Mouse (Mus musculus) heart, embryonic 15.5 days (tissue): ENCODE results near the gene Unc93a2. TPM values are rescaled to one million over a fixed set of nuclear protein-coding genes. Genes with fewer than 3 reads are reported as not detected.
"Not testable (repeated sequence)": the region's sequence is repeated elsewhere in the genome, so short reads cannot be mapped to it uniquely, and the experiment has no call there.

Experiments
- ATAC-seq: fragments of 200-750 bp; cut with Nextera tagmentation; replicated peaks from 2 replicates; pipeline ENCODE4 v1.8.0; 2017; ENCODE audit warnings: low read depth, moderate TSS enrichment; ENCODE audit not compliant: insufficient number of reproducible peaks, insufficient read depth, low FRiP score
- H3K27ac ChIP-seq: fragments of 300-500 bp; sonication (generic); 2 replicates; pipeline ENCODE4 v1.5.1; 2015; ENCODE audit warnings: mild to moderate bottlenecking, inconsistent platforms
- H3K27me3 ChIP-seq: fragments of 300-500 bp; sonication (generic); 2 replicates; pipeline ENCODE4 v1.6.1; 2015; ENCODE audit warnings: inconsistent platforms
- H3K36me3 ChIP-seq: fragments of 300-500 bp; sonication (generic); 2 replicates; pipeline ENCODE4 v1.6.1; 2015; ENCODE audit warnings: mild to moderate bottlenecking, inconsistent platforms
- H3K4me1 ChIP-seq: fragments of 300-500 bp; sonication (generic); replicated peaks from 2 replicates; pipeline ENCODE4 v1.6.1; 2015; ENCODE audit warnings: inconsistent platforms
- H3K4me2 ChIP-seq: fragments of 300-500 bp; sonication (generic); 2 replicates; pipeline ENCODE4 v1.6.1; 2015; ENCODE audit warnings: inconsistent platforms, mild to moderate bottlenecking, moderate library complexity
- H3K4me3 ChIP-seq: fragments of 300-500 bp; sonication (generic); 2 replicates; pipeline ENCODE4 v1.5.1; 2015; ENCODE audit warnings: mild to moderate bottlenecking, inconsistent platforms
- H3K9ac ChIP-seq: fragments of 300-500 bp; sonication (generic); 2 replicates; pipeline ENCODE4 v1.6.1; 2015; ENCODE audit warnings: mild to moderate bottlenecking, inconsistent platforms
- H3K9me3 ChIP-seq: fragments of 300-500 bp; sonication (generic); replicated peaks from 2 replicates; pipeline ENCODE4 v1.6.1; 2016; ENCODE audit warnings: inconsistent platforms
- WGBS: fragments of 180-500 bp; shearing (Covaris S2); methylation state at CpG from one replicate; pipeline ENCODE4 v1.1.7; 2015; ENCODE audit warnings: mixed read lengths; 5-methylcytosine and 5-hydroxymethylcytosine counted together
- polyA plus RNA-seq: library from polyadenylated mRNA; unstranded; fragments of >200 nt; fragmentation: Nextera tagmentation; extraction: Ambion mirVana; gene quantifications from 2 replicates; pipeline ENCODE4 v1.2.1, GENCODE M21; 2015

The Unc93a2 gene
- polyA plus RNA-seq, 1 experiment from 2014 or later = not detected

- not testable (repeated sequence) for H3K9ac ChIP-seq, H3K27ac ChIP-seq, H3K27me3 ChIP-seq, H3K4me3 ChIP-seq, ATAC-seq, H3K4me1 ChIP-seq, H3K36me3 ChIP-seq, H3K4me2 ChIP-seq, H3K9me3 ChIP-seq
- 49% methylated on average over 5 of the region's 7 CpGs for WGBS
These were observed 18.4 kb downstream of the Unc93a2 start for GRCm38 (mm10) chr17:7366676-7367374.

GRCm38 (mm10) chr17:7366265-7366664, 19.0 kb downstream of the Unc93a2 start:
- not testable (repeated sequence) for H3K27me3 ChIP-seq, H3K4me1 ChIP-seq, H3K4me2 ChIP-seq, H3K27ac ChIP-seq, H3K4me3 ChIP-seq, H3K36me3 ChIP-seq, ATAC-seq, H3K9ac ChIP-seq, H3K9me3 ChIP-seq
- WGBS = no CpG with 5 or more reads among the region's 1 CpGs

- not testable (repeated sequence) for H3K4me2 ChIP-seq, H3K9ac ChIP-seq, ATAC-seq, H3K4me1 ChIP-seq, H3K27me3 ChIP-seq, H3K36me3 ChIP-seq, H3K4me3 ChIP-seq, H3K9me3 ChIP-seq, H3K27ac ChIP-seq
- WGBS = 92% methylated on average over 1 of the region's 3 CpGs
These were observed 19.6 kb downstream of the Unc93a2 start for GRCm38 (mm10) chr17:7365615-7366014.

GRCm38 (mm10) chr17:7360749-7361465, 24.4 kb downstream of the Unc93a2 start:
- peak; percentile 51 for ATAC-seq
- H3K9ac ChIP-seq, H3K4me3 ChIP-seq, H3K4me2 ChIP-seq, H3K9me3 ChIP-seq, H3K27ac ChIP-seq, H3K4me1 ChIP-seq, H3K36me3 ChIP-seq, H3K27me3 ChIP-seq: not testable (repeated sequence)
- 68% methylated on average over 9 of the region's 9 CpGs for WGBS

GRCm38 (mm10) chr17:7359806-7360205, 25.5 kb downstream of the Unc93a2 start:
- not testable (repeated sequence) for H3K27me3 ChIP-seq, H3K9ac ChIP-seq, H3K9me3 ChIP-seq, H3K27ac ChIP-seq, H3K4me2 ChIP-seq, H3K4me3 ChIP-seq, H3K36me3 ChIP-seq, ATAC-seq, H3K4me1 ChIP-seq
- WGBS = 83% methylated on average over 4 of the region's 4 CpGs

GRCm38 (mm10) chr17:7352596-7352995, 32.7 kb downstream of the Unc93a2 start, which contains the start of gene Ttll2:
TSS of gene Ttll2 (minus strand) at chr17:7352696.
- H3K27ac ChIP-seq, ATAC-seq, H3K4me3 ChIP-seq, H3K36me3 ChIP-seq, H3K27me3 ChIP-seq, H3K4me1 ChIP-seq, H3K9me3 ChIP-seq, H3K9ac ChIP-seq, H3K4me2 ChIP-seq: not testable (repeated sequence)
- 84% methylated on average over 1 of the region's 1 CpGs for WGBS

- not testable (repeated sequence) for H3K9ac ChIP-seq, H3K36me3 ChIP-seq, H3K4me1 ChIP-seq, H3K4me3 ChIP-seq, H3K9me3 ChIP-seq, ATAC-seq, H3K4me2 ChIP-seq, H3K27ac ChIP-seq, H3K27me3 ChIP-seq
- WGBS = 66% methylated on average over 2 of the region's 3 CpGs
These were observed 36.5 kb downstream of the Unc93a2 start for GRCm38 (mm10) chr17:7348765-7349164.

- not testable (repeated sequence) for H3K4me2 ChIP-seq, H3K36me3 ChIP-seq, H3K27ac ChIP-seq, H3K27me3 ChIP-seq, H3K4me3 ChIP-seq, H3K4me1 ChIP-seq, H3K9ac ChIP-seq, H3K9me3 ChIP-seq
- 42% methylated on average over 9 of the region's 9 CpGs for WGBS
- ATAC-seq = peak; percentile 32; the same call in 1 of the 2 replicates
These were observed 47.9 kb downstream of the Unc93a2 start for GRCm38 (mm10) chr17:7337381-7337780.

GRCm38 (mm10) chr17:7332745-7333144, 52.5 kb downstream of the Unc93a2 start:
- H3K4me2 ChIP-seq, H3K27me3 ChIP-seq, H3K36me3 ChIP-seq, ATAC-seq, H3K9me3 ChIP-seq, H3K27ac ChIP-seq, H3K4me3 ChIP-seq, H3K9ac ChIP-seq, H3K4me1 ChIP-seq: not testable (repeated sequence)
- 56% methylated on average over 3 of the region's 5 CpGs for WGBS

GRCm38 (mm10) chr17:7326415-7326814, 58.8 kb downstream of the Unc93a2 start:
- H3K36me3 ChIP-seq, H3K27ac ChIP-seq, ATAC-seq, H3K9ac ChIP-seq, H3K4me3 ChIP-seq, H3K4me2 ChIP-seq, H3K4me1 ChIP-seq, H3K27me3 ChIP-seq, H3K9me3 ChIP-seq: not testable (repeated sequence)
- WGBS = 28% methylated on average over 7 of the region's 8 CpGs

GRCm38 (mm10) chr17:7324346-7324745, 60.9 kb downstream of the Unc93a2 start, which contains the start of gene Tcp10a:
TSS of gene Tcp10a (plus strand) at chr17:7324646.
- H3K9ac ChIP-seq, H3K4me3 ChIP-seq, H3K4me1 ChIP-seq, H3K27ac ChIP-seq, ATAC-seq, H3K36me3 ChIP-seq, H3K4me2 ChIP-seq, H3K27me3 ChIP-seq, H3K9me3 ChIP-seq: not testable (repeated sequence)
- 90% methylated on average over 4 of the region's 5 CpGs for WGBS

GRCm38 (mm10) chr17:7319789-7320188, 65.5 kb downstream of the Unc93a2 start:
- ATAC-seq = not testable (repeated sequence)
- WGBS = 67% methylated on average over 6 of the region's 6 CpGs

More at GRCm38 (mm10) chr17:7319789-7320188, 65.5 kb downstream of the Unc93a2 start:
- not testable (repeated sequence) for H3K27me3 ChIP-seq, H3K4me3 ChIP-seq, H3K4me1 ChIP-seq, H3K27ac ChIP-seq, H3K36me3 ChIP-seq, H3K9me3 ChIP-seq, H3K4me2 ChIP-seq, H3K9ac ChIP-seq
